Mouse (Mus musculus) heart, postnatal 0 days (tissue): ENCODE results near the gene Jam2.

Experiments used
- CTCF ChIP-seq: IDR thresholded peaks from 2 replicates; pipeline ENCODE4 v1.5.1; 2016; ENCODE audit warnings: antibody characterized with exemption, control low read depth, low read depth
- EP300 ChIP-seq: IDR thresholded peaks from 2 replicates; pipeline ENCODE4 v1.6.1; 2016; ENCODE audit warnings: antibody characterized with exemption, low read depth

- no peak for TF ChIP-seq CTCF
- no peak for TF ChIP-seq EP300
Measured at GRCm38 (mm10) chr16:84770891-84771290, 3.0 kb upstream of the Jam2 start.
